Mouse (Mus musculus) cortical plate, adult 2 months (tissue): ENCODE data around the gene Rgs9. TPM values are rescaled to one million over a fixed set of nuclear protein-coding genes. Genes with fewer than 3 reads are reported as not detected.
A peak's percentile ranks its signal among the peaks of the same experiment; 100 is the strongest.
"Not testable (repeated sequence)": the region's sequence is repeated elsewhere in the genome, so short reads cannot be mapped to it uniquely, and the experiment has no call there.

Experiments used
- H3K27ac ChIP-seq: fragments of 200-500 bp; 2 replicates; pipeline ENCODE4 v1.5.1; 2012; ENCODE audit warnings: low read length, control low read depth, inconsistent platforms; ENCODE audit not compliant: insufficient read depth
- H3K4me1 ChIP-seq: fragments of 200-500 bp; 2 replicates; pipeline ENCODE4 v1.6.1; 2011; ENCODE audit warnings: low read length; ENCODE audit not compliant: control insufficient read depth, insufficient read depth
- H3K4me3 ChIP-seq: fragments of 200-500 bp; 2 replicates; pipeline ENCODE4 v1.5.1; 2011; ENCODE audit warnings: mild to moderate bottlenecking, low read length, control low read depth; ENCODE audit not compliant: insufficient read depth
- CTCF ChIP-seq: fragments of 200-500 bp; IDR thresholded peaks from 2 replicates; pipeline ENCODE4 v1.5.1; 2011; ENCODE audit warnings: mild to moderate bottlenecking, control low read depth, low read length; ENCODE audit not compliant: insufficient read depth; ENCODE audit errors: extremely low read depth
- POLR2A ChIP-seq: fragments of 200-500 bp; IDR thresholded peaks from 2 replicates; pipeline ENCODE4 v1.6.1; 2011; ENCODE audit warnings: mild to moderate bottlenecking, low read length, control low read depth; ENCODE audit not compliant: insufficient read depth; ENCODE audit errors: extremely low read depth
- polyA plus RNA-seq: library from polyadenylated mRNA; depleted of rRNA; stranded (reverse); fragments of >200 nt; gene quantifications from 2 replicates; pipeline ENCODE4 v1.2.3, GENCODE M21; 2012; rRNA removed

Rgs9 gene
- polyA plus RNA-seq = 12.5 and 57.8 TPM in 2 replicates

GRCm38 (mm10) chr11:109297710-109298375 lies at the start of gene Rgs9:
Rgs9 (minus strand) TSS chr11:109298129.
- H3K4me3 ChIP-seq = peak within 1 kb of the TSS; percentile 63
- no peak within 1 kb of the TSS; the same call in 1 of the 2 replicates for H3K27ac ChIP-seq
- TF ChIP-seq CTCF = peak; percentile 67
- peak; percentile 54; the same call in 1 of the 2 replicates for TF ChIP-seq POLR2A
- H3K4me1 ChIP-seq = no peaks in the 10 kb centered on the region

- Histone ChIP-seq H3K4me3 (no peak overlapping the region), H3K27ac (peak overlapping the region; percentile 71; the same call in 1 of the 2 replicates), H3K4me1 (peaks cover 3% of the 10 kb centered on the region; the same call in 1 of the 2 replicates)
- TF ChIP-seq CTCF = no peak
- no peak for TF ChIP-seq POLR2A
Observed at GRCm38 (mm10) chr11:109347242-109347959, 49.5 kb upstream of the Rgs9 start.

GRCm38 (mm10) chr11:109343991-109344599 lies 46.2 kb upstream of the Rgs9 start:
- Histone ChIP-seq H3K4me1 (peaks cover 3% of the 10 kb centered on the region; the same call in 1 of the 2 replicates), H3K4me3 (no peak overlapping the region), H3K27ac (no peak overlapping the region)
- TF ChIP-seq POLR2A = no peak
- peak; percentile 36 for TF ChIP-seq CTCF

- Histone ChIP-seq H3K4me1 (peaks cover 3% of the 10 kb centered on the region; the same call in 1 of the 2 replicates), H3K27ac (no peak overlapping the region), H3K4me3 (no peak overlapping the region)
- no peak for TF ChIP-seq POLR2A
Observed at GRCm38 (mm10) chr11:109343558-109343957, 45.6 kb upstream of the Rgs9 start.

GRCm38 (mm10) chr11:109342666-109343065 lies 44.7 kb upstream of the Rgs9 start:
- not testable (repeated sequence) for H3K4me3 ChIP-seq, H3K4me1 ChIP-seq, H3K27ac ChIP-seq

GRCm38 (mm10) chr11:109340541-109340940 lies 42.6 kb upstream of the Rgs9 start:
- no peak for TF ChIP-seq CTCF
- TF ChIP-seq POLR2A = no peak
- no peak overlapping the region for H3K4me3 ChIP-seq

GRCm38 (mm10) chr11:109339155-109339938 lies 41.4 kb upstream of the Rgs9 start:
- Histone ChIP-seq H3K27ac (no peak overlapping the region), H3K4me3 (no peak overlapping the region), H3K4me1 (no peaks in the 10 kb centered on the region)
- TF ChIP-seq CTCF = no peak
- TF ChIP-seq POLR2A = no peak

More at GRCm38 (mm10) chr11:109340541-109340940, 42.6 kb upstream of the Rgs9 start:
- Histone ChIP-seq H3K4me1 (no peaks in the 10 kb centered on the region), H3K27ac (no peak overlapping the region)

GRCm38 (mm10) chr11:109335890-109336289 lies 38.0 kb upstream of the Rgs9 start:
- Histone ChIP-seq H3K27ac (no peak overlapping the region), H3K4me3 (no peak overlapping the region), H3K4me1 (no peaks in the 10 kb centered on the region)
- no peak for TF ChIP-seq POLR2A
- TF ChIP-seq CTCF = no peak

- TF ChIP-seq POLR2A = no peak
- H3K4me1 ChIP-seq = no peaks in the 10 kb centered on the region
- H3K27ac ChIP-seq = no peak overlapping the region
- no peak overlapping the region for H3K4me3 ChIP-seq
Observed at GRCm38 (mm10) chr11:109334773-109335172, 36.8 kb upstream of the Rgs9 start.

GRCm38 (mm10) chr11:109332722-109333121 lies 34.8 kb upstream of the Rgs9 start:
- TF ChIP-seq CTCF (no peak), POLR2A (no peak)
- no peaks in the 10 kb centered on the region for H3K4me1 ChIP-seq
- H3K4me3 ChIP-seq = no peak overlapping the region
- H3K27ac ChIP-seq = no peak overlapping the region
